Mouse (Mus musculus): Measurements from ENCODE around the gene Flywch1.

GRCm38 (mm10) chr17:23804426-23805085 lies 33.2 kb upstream of the Flywch1 start:
- TF ChIP-seq CTCF (IDR thresholded peaks at IDR 0.05; ENCODE audit: low read depth) = no peak
- no peak for TF ChIP-seq EP300 (optimal IDR thresholded peaks at IDR 0.05)
